Mouse (Mus musculus) kidney, postnatal 10 days (tissue): ENCODE results near the gene Gatb.

Experiments used
- DNase-seq: peaks from one replicate; pipeline ENCODE4 v3.0.0; 2021; ENCODE audit warnings: mixed read lengths

Gene Gatb

DNA sequence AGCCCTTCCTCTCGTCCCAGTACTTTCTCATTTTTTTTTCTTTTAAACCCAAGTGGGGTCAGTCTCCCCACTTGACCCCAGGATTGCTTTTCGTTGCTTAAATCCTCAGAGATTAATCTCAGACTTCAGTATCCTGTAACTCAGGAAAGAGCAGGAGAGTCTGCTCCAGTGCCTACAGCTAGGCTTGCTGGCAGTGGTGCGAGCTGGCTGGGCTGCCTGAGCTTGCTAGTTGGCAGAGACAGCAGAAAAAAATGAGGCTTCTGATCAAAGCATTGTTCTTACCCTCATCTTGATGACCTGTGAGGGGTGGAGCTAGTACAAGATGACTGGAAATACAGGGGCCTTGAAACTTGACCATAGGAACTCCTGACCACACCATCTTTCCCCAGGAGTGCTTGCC lies 20.5 kb downstream of the Gatb start:
- no peak for DNase-seq

- DNase-seq: no peak
Observed at GRCm38 (mm10) chr3:85599526-85599925, 25.6 kb downstream of the Gatb start.

GRCm38 (mm10) chr3:85601841-85602305 lies 28.0 kb downstream of the Gatb start:
- DNase-seq: no peak

- DNase-seq: no peak
Observed at GRCm38 (mm10) chr3:85603811-85604210, 29.9 kb downstream of the Gatb start.

- no peak for DNase-seq
Observed at GRCm38 (mm10) chr3:85606912-85607311, 33.0 kb downstream of the Gatb start.

GRCm38 (mm10) chr3:85607753-85608152 lies 33.8 kb downstream of the Gatb start:
- no peak for DNase-seq

- no peak for DNase-seq
Observed at GRCm38 (mm10) chr3:85616389-85616788, 42.5 kb downstream of the Gatb start.

- no peak for DNase-seq
Observed at GRCm38 (mm10) chr3:85618885-85619284, 45.0 kb downstream of the Gatb start.

DNA sequence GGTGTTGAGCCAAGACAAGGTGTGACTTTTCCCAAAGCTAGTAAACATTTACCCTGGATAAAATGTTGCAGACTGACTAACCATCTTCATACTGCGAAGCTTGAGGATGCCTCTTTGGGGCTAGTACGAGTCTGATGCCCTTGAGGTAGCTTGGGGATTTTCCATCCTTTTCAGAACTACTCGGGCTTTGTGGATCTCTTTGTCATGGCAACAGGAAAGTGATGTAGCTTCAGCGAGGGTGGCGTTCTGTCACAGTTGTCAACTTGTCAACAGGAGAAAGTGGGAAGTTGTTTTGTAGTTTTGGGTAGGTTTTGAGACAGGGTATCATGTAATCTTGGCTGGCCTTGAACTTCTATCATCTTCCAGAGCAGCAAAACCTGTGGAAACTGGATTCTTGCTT lies 45.4 kb downstream of the Gatb start:
- DNase-seq: no peak

GRCm38 (mm10) chr3:85619751-85620150 lies 45.8 kb downstream of the Gatb start:
- no peak for DNase-seq

DNA sequence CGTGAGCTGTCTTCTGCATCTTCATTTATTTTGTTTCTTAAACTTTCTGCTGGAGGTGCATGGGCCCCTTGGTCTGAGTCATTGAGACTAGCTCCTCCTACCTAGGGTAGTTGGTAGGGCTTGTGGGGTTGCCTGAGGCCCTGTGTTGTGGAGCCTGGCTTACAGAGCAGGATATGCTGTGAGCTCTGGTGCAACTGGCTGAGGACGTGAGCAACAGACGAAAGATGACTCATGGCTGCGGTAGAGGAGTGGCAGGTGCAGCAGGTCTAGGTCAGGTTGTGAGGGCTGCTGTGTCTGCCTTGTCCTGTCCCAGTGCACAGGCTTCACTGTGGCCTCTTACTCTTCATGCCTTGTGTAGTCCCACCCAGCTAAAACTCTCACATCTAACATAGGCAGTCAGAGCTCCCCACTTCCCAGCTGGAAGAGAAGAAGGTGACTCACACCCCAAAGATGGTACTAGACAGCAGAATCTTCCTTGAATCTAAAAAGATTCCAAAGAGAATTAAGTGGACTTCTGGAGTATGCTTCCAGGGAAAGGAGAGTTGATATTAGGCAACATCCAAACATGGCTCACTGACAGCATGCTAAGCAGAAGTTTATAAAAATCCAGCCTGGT lies 56.1 kb downstream of the Gatb start:
- DNase-seq: no peak

DNA sequence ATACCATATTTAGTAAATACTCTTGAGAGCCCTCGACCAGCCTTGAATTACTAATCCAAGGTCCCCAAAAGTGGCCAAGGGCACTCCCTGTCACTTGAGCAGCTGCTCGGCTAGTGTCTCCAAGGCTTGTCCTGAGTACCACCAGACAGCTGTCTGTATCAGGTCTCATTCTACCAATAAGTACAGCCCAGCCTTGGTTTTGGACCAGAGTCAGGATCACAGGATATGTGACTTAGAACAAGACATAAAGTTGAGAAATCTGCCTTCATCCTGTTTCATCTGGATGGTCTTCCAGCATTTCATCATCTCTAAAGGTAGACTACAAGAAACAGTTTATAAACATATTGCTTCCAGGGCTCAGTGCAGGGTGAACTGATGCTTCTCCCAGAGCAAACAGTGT lies 59.8 kb downstream of the Gatb start:
- DNase-seq: no peak

GRCm38 (mm10) chr3:85634389-85635125 lies 60.6 kb downstream of the Gatb start:
- DNase-seq: no peak

DNA sequence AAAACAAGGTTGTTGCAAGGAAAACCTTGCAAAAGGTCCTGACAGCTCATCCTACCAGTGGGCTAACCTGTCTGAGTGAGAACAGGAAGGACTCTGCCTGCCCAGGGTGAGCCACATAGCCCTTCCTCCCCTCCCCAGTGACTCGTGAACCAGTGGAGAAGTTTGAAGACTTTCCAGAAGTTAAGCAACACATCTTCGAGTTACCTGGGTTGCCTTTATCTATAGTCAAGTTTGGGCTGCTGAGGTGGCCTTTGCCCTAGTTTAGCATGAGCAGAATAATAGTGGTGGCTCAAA lies 61.2 kb downstream of the Gatb start:
- DNase-seq: no peak

DNA sequence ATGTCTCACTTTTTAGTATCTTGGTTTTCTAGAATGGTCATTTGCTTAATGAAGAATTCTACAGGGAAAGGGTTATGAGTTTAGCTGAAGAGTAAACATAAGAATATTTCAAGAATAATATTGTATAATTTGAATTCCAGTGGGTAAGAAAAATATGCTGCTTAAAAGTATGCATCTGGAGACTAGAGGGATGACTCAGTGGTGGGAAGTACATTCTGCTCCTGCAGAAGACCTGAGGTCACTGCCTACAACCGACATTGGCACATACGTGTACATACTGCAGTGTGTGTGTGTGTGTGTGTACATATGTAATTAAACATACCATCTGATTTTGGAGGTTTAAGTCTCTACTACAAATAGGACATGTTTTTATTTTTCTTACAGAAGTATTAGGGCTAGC lies 61.7 kb downstream of the Gatb start:
- no peak for DNase-seq

- DNase-seq: no peak
Observed at GRCm38 (mm10) chr3:85636716-85637447, 63.0 kb downstream of the Gatb start.

GRCm38 (mm10) chr3:85641751-85642150 lies 67.8 kb downstream of the Gatb start:
- no peak for DNase-seq

DNA sequence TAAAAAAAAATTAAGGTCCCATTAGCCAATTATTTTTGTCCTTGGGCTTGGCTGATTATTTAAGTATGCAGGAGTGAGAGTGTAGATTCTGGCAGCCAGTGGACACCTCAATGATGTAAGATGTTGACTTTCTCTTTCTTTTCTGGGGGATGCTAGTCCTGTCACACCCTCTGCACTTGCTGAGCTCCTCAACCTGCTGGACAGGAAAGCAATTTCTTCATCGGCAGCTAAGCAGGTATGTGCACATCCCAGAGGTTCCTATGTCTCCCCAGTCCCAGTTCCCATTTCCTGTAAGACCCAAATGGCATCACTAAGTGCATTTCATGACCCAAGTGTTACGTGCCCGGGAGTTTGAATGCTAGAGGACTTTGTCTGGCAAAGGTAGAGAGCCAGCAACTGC lies 70.9 kb downstream of the Gatb start:
- no peak for DNase-seq

- no peak for DNase-seq
Observed at GRCm38 (mm10) chr3:85645517-85646004, 71.6 kb downstream of the Gatb start.

DNA sequence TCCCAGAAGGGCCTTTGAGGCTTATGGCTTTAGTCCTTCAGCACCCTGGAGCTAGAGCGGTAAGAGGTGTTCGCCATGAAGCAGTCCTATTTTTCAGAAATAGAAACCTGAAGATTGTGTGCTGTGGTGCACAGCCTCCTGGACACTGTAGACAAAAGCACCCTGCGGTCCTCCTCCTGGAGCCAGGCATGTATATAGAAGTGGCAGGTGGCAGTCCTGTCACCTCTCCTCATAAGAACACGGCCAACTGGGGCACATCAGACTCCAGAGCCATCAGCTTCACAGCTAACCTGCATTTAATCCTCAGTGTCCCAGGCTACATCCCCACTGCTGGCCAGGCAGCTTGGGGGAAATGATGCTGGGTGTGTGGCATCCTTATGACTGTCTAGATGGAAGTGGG lies 75.3 kb downstream of the Gatb start:
- no peak for DNase-seq

DNA sequence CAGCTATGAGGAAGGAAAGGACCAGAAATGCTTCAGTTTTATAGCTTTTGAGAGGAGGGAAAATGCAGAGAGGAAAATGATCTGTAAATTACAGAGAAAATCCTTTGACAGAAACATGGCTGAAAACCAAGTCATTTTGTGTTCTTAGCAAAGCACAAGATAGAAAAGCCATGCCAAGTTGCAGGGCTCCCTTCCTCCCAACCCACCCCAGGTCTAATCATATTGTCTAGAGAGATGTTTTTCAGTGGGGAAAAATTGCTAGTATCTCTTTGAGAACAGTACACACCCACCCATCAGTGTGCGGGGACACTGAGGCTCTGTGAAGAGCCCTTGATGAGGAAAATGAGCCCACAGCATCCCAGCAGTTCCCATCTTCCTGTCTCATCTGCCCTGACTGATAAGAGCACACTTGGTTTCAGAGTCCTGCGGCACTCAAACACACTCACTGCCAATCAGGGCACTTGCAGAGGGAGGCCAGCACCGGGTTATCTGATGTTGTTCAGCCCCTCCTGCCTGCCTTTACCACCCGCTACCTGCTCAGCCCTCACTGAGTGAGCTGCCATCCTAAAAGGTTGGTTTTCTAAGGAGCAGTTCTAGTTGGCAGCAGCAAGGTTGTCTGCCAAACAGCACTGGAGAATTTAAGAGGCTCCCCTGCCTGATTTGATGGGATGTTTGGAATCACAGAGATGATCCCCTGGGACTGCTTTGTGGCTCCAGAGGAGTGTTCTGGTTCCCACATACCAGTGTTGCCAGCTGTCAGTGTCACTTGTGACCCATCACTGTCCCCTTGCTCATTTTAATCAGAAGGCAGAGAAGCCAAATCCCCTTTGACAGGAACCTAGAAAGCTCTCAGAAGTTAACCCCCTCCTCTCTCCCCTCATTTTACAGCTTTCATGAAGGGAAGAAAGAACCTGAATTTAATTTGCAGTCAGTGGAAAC lies 79.1 kb downstream of the Gatb start:
- DNase-seq: no peak

DNA sequence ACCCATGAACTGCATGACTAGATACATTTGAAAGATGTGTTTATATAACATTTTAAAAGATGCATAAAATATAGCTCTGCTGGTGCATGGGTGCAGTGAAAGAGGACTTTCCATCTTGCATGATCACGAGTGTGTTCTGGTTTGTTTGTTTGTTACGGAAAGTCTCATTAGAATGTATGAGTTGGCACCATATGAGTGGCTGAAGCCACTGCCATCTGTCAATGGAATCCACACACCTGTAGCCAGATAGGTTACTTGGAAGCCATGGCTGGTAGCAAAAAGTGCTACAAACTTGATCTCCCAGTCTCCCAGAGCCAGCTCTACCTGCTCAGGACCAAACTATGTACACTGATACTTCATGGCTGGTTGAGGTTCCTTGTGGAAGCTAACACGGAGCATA lies 81.6 kb downstream of the Gatb start:
- DNase-seq: no peak

GRCm38 (mm10) chr3:85659681-85660080 lies 85.8 kb downstream of the Gatb start:
- no peak for DNase-seq
